Mouse (Mus musculus): ENCODE results near the gene Zfand3.

Zfand3 gene

DNA sequence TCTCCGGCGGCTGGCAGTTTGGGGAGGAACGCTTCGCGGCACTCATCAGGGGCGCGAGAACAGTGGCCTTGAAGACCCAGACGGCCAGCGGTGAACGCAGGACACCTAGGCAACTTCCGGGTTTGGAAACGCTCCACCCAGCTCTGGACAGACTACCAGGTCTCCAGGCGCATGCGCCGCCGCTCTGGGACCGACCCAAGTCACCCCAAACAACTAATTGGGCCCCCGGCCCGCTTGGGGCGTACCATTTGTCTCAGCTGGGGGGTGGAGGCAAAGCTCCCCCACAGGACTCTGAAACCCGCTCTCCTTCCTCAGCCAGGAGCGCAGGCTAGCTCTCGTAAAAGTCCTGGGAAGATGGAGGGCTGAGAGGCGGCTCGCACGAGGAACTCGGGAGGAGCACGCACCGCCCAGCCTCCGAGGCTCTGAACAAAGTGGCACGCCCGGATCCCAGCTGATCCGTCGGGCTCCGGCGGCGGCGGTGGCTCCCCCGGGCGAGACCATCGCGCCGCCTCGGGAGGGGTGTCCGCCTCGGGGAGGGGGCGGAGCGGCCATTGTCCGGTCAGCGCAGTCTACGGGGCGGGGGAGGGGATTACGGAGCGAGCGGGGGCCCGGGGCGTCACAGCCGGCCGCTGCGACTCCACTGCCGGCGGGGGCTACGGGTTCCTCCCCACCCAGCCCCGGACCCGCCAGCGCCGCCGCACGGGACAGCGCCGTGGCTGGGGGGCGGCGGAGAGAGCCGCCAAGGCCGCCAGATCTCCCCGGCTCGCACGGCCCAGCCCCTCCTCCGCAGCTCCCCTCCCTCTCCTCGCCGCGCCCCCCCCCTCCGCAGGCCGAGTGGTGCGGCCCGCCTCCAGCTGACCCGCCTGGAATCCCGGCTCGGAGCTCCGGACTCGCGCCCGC lies at the start of gene Zfand3:
Zfand3 (plus strand) TSS at position 531 of the 900 bp plus-strand sequence.
- DNase-seq, result peak; percentile 93

DNA sequence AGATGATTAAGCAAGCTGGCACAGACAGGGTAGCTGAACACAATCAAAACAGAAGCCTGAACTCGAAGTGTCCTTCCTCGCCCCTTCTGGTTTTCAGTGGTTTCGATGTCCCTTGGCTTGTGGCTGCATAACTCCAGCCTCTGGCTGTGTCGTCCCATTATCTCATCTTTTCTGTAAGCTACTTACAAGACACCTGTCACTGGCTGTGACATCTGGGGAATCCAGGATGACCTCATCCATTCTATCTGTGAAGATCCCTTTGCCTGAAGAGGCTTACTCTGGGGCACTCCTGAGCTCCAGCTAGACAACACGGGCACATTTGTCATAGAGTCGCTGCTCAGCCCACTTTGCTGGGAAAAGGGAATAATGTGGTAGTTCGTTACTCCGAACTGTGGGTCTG lies 48.7 kb upstream of the Zfand3 start:
- DNase-seq, result no peak

DNA sequence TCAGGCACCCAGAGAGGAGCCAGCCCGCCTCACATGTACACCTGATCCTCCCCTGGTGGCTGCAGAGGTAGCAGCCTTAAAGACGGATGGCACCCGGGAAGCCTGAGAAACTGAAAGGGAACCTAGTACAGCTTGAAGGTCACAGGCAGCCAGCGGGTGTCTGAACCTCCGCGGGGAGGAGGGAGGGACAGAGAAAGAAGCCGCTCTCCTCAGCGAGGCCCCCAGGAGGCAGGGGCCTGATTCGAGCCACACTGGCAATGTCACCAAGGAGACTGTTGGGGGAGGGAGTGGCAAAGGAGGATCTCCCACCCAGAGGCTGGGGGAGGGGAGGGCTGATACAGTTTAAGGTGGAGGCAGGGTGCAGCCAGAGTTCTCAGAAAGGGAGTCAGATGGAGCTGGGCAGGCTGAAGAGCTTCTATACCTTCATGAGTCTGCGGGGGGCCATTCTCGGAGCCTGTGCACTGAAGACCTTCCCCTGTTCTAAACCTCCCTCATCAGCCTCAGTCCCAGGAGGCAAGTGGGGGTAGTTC lies 40.7 kb upstream of the Zfand3 start:
- DNase-seq, result no peak

DNA sequence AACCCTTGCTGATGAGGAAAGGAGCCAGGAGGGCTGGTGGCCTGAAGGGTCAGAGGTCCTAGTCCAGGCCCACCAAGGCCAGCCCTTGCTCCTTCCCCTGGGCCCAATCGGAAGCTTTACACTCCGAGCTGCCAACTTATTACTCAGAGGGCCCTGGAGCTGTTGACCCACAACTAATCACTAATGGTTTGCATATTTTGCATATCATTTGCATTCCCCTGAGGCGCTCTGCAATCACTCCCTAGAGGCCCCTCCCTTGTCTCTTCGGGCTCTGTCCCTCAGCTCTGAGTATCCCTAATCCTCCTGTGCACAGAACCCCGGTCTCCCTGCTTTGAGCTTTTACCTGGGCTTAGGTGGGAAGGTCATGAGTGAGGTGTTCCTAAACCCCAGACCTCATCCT lies 39.0 kb upstream of the Zfand3 start:
- no peak for DNase-seq

DNA sequence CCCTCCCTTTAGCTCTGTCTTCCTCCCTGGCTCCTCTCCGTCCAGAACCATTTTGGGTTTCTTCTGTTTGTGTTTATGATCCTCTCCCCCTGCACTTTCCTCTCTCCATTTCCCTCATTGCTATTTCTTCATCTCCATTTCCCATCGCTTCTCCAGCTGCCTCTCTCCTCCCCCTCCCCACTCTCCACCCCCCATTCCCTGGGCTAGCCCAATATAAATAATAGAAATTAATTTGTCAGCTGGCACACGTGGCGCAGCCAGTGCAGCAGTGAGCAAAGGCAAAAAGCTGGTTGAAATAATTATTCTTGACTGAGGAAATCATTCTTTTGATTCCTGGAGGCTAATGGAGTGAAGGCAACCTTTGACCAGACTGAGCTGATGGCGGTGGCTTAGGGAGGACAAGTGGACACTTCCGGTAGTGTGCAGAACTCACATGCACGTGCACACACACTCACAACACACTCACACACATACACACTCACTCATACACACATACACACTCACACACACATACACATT lies 34.4 kb upstream of the Zfand3 start, which contains the start of gene Mdga1:
Mdga1 (minus strand) TSS at position 51 of the 519 bp plus-strand sequence.
- no peak for DNase-seq

DNA sequence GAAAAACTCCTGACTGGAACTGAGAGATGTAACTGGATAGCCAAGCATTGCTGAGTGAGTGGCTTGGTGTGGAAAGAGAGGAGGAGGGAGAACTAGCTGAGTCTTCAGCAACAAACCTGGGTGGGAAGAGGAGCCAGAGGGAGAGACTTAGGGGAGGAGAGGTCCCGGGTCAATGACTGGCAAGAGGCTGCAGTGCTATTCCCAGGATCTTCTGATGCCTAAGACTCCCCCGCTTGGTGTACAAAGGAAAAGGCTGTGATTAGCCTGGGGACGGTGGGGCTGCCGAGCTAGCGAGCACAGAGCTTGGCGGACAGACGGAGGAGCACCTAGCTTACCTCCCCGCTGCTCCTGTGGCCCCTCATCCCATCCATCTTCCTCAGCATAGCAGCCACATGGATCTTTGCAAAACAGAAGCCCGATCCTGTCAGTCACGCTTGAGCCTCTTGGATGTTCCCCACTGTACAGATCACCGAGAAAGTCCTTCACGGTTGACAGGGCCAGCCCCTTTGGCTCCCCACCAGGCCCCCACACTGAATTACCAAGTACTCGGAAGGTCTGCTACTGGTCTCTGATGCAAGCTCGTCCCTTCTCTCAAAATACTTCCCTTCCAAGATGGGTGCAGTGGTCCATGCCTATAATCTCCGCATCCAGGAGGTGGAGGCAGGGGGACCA lies 32.6 kb upstream of the Zfand3 start:
- DNase-seq, result no peak

DNA sequence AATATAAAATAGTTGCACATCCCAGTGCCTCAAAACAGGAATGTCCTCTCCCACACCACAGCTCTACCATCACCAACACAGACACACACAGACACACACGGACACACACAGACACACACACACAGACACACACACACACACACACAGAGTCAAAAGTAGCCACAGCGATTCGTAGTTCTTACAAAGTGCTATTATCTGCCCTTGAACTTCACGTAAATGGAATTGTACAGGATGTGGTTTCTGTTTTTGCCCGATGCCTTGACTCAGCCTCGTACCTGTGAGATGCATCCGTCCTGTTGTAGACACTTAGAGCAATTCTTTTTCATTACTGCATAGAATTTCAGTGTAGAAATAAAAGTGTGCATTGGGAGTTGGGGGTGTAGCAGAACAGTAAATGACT lies 31.3 kb upstream of the Zfand3 start:
- no peak for DNase-seq

DNA sequence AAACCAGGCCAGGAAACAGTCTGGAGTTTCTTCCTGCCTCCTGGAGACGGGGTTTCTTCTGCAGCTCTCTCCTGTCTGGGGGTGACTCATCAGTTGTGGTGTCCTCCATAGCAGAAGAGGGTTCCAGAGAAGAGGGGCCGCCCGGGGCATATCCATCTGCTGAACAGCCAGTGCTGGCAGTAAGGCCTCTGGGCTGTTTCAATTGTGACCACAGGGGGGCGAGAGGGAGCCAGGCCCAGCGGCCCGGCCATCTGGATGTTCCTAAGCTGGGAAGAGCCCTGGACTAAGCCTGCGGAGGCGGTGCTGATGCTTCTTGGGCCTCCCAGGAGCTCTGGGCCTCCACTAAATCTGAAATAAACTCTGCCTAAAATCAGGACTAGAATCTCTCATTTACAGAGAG lies 28.8 kb upstream of the Zfand3 start:
- peak; percentile 96 for DNase-seq

DNA sequence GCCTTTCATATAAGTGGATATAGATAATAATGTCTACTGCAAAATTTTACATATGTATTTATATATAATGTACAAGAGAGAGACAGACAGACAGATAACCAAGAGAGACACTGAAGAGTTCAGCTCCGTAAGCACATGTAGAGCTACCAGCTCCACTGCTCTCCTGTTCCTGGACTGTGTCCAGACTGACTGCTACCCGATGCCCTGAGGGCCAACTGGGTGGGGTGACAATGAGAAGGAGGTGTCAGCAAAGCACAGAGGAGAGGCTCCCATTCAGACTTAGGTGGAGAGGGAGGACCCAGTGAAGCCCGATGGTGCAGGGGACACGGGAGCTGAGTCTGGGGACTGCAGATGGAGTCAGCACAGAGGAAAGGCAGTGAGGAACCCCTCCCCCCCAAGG lies 25.5 kb upstream of the Zfand3 start:
- DNase-seq, result no peak

DNA sequence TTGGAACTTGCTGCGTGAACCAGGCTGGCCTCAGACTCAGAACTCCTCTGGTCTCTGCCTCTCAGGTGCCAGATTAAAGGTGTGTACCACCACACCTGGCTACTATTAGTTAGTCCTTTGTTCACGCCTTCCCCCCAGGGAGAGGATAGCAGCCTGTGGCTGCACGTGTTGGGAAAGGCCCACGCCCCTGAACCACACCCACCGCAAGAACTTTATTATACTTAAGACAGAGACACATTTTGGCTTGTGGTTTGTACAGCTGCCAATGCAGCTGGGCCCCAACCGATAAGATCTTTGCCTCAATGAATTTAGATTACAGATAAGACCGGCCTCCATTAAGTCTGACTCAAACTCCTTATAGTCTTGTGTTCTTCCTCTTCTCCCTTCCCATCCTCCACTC lies 24.7 kb upstream of the Zfand3 start:
- no peak for DNase-seq

DNA sequence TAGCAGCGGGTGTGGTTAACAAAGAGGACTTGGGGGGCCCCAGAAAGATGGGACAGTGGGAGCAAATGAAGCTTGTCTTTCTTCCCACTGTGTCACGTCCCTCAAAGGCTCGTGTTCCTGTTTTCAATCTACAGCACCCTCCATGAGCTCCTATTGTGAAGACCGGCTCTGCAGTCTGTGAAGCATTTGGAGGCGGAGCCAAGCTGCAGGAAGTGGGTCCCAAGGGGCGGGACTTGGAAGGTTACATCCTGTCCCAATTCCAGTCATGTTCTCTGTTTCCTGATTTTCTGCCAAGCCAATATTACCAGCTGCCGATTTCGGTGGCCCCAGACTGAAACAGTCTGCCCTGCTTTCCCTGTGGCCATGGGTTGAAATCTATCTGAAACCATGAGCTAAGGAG lies 23.0 kb upstream of the Zfand3 start:
- no peak for DNase-seq

DNA sequence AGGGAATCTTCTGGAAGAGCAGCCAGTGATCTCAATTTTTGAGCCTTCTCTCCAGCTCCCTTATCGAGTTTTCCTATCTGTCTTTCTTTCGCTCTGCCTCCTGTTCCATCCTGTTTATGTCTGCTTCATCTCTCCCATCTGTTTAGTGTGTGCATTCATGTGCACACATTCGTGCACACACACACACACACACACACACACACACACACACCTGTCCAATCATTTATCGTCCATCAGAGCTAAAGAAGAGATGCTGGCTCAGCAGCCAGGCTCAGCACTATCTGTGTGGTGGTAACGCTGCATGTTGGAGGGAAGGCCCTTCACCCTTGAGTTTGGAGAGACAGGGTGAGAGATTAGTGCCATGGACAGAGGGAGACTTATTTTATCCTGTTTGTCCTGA lies 21.3 kb upstream of the Zfand3 start:
- no peak for DNase-seq

DNA sequence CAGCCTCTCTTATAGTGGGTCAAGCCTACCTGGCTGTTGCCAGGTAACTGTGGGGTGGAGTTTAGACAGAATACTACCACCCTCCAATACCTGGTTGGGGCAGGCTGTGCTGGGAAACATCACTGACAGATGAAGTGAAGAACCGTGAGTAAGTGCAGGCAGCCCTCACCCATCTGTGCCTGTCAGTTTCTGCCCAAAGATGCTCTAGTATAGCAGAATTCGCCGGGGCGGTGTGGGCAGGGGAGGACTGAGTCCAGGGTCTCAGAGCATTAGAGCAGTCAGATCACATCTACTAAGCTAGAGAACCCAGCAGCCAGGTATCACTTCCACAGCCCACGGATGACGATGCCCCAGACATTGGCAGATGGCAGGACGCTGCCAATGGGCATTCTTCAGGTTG lies 19.6 kb upstream of the Zfand3 start:
- no peak for DNase-seq

DNA sequence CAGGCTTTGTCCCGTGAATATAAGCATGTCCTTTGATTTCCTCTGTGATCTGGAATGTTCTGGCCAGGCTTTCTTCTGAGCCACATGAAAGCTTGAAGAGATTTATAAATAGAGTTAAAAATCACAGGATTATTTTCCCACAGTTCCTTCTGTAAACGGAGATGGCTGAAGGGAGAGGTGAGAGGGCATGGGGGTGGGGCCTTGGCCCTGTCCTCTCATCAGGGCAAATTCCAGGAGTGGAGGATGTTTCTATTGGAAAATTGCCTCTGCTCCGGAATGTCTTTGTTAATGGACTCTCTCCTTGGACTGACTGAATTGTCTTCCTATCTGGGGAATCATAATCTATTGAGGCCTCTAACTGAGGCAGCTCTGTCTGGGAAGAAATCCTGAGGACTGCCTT lies 19.0 kb upstream of the Zfand3 start:
- DNase-seq, result no peak

DNA sequence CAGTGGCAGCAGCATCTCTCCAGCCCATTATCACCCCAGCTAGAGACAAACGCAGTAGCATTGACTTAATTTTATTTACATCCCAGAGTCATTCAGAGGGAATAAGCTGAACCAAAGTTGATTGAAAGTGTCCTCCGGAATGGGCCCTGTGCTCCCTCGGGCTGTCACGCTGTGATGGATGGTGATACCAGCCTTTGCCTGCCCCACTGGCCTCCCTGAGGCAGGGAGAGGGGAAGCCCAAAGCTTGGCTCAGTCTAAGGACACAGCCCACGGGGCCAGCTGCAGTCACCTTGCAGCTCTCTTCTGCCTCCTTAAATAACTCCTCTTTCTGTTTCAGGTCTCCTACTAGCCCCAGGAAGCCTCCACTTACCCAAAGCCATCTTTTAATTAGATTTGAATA lies 16.4 kb upstream of the Zfand3 start:
- no peak for DNase-seq

DNA sequence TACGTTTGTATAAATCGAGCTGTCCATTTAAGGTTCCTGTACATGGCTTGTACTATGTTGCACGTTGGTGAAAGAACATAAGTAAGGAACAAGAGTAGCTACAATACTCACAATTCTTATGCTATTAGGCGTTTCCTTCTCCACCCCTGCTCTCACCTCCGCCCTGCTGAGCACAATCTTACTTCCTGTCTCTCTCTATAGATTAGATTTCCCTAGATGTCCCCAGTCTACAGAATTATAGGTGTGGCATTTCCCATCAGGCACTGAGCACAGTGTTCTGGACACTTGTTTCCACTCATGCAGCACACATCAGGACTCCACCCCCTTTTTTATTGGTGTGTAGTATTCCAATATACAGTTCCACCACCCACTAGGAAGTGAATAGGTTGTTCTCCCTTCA lies 14.9 kb upstream of the Zfand3 start:
- no peak for DNase-seq

DNA sequence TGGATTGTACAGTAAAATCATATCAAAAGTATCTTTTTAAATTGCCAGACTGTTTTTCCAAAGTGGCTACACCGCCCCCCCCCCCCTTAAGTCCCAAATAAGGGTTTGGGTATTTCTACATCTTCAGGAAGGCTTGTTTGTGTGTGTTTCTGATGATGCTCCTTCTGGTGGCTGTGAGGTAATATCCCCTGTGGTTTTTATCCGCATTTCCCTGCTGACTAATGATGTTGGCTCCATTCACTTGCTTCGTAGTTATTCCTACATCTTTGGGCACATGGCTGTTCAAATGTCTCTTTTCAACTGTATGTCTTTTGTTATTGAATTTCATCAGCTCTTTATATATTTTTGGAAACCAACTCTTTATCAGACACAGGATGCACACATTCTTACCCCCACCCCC lies 14.4 kb upstream of the Zfand3 start:
- no peak for DNase-seq

DNA sequence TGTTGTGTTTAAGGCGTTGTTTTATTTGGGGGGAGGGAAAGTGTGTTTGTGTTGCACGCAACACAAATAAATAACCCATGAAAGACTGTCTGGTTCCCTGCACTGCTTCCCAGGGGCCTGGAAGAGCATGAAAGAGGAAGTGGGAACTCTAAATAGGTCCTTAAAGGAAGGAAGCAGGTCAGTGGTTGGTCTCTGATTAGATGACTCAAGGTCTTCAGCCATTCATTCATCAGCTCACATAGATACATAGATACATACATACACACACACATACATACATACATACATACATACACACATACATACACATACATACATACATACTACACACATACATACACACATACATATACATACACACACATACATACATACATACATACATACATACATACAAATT lies 13.7 kb upstream of the Zfand3 start:
- DNase-seq, result no peak

DNA sequence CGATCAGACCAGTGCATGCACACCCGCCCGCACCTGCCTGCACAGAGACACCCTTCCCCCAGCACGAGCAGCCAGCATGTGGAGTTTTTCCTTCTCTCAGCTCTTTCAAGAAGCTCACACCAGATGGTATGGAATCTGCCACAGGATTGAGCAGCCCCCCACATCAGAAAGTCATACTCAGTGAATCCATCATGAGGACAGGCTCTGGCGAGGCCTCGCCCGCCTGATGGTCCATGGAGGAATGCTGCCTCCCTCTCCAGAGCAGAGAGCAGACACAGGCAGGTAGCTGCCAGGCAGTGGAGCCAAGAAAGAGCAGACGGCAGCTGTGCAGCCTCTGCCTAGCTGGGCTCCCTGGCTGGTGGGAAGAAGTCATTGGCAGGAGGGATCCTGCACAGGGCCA lies 11.0 kb upstream of the Zfand3 start:
- no peak for DNase-seq

DNA sequence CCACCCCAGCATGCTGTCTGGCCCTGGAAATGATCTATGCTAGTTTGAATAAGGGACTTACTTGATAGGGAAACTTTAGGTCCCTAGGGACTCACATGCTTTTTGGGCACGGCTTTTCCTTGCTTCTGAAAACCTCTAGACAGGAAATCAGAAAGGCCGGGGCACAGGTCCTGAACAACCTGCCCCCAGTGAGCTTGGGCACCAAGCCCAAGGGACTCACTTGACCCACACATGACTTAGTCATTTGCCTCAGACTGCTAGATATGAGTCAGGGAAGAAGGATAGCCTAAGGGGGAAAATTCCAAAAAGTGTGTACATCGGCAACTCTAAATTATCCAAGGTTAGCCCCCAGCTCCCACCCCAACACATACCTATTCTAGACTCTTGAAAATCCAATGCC lies 10.5 kb upstream of the Zfand3 start:
- no peak for DNase-seq

DNA sequence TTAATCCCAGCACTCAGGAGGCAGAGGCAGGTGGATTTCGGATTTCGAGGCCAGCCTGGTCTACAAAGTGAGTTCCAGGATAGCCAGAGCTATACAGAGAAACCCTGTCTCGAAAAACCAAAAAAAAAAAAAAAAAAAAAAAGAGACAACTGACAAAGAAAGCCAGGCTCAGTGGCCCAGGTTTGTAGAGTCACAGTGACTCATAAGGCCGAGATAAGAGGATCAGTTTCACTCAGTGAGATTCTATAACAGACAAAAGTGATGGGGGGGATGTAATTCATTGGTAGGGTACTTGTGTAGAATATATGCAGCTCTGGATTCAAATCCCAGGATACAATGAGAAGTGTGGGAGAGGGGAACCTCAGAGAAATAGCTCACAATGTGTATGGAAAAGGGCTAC lies 10.1 kb upstream of the Zfand3 start:
- DNase-seq, result no peak

DNA sequence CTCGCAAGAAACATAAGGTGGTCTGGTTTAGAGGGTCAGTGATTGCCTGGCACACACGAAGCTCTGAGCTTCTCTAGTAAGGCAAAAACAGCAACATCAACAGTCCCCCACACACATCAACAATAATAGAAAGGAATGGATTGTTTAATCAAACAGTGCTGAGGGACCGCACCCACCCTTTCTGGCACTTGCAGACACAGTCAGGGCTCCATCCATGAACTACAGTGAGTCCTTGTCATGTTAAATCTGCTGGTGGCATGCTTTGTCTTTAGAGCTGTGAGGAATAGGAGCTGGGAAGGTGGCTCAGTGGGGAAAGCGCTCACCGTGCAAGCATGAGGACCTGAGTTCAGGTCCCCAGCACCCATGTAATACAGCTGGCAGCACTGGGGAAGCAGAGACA lies 8.5 kb upstream of the Zfand3 start:
- no peak for DNase-seq

DNA sequence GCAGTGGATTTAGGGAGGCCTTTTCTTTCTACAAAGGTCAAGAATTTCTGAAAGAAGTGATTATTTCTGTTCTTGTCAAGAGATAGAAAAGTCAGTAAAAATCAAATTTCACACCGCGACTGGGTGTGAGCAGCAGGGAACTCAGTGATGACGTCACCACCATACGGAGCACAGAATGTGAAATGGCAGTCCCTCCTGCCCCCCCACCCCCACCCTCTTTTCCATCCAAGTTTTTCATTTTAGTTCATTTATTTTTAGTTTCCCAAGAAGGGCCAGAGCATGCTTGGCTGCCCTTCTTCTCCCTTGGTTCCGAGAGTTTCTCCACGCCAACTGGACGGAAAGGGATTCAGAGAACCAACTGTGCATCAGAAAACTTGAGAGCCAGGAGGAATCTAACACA lies 6.8 kb upstream of the Zfand3 start:
- DNase-seq, result no peak
